Mouse (Mus musculus) effector memory CD4-positive, alpha-beta T cell, adult 5 months (primary cell): ENCODE data around the gene Bub3. TPM values are rescaled to one million over a fixed set of nuclear protein-coding genes. Genes with fewer than 3 reads are reported as not detected.

ENCODE experiments used
- polyA plus RNA-seq: library from polyadenylated mRNA; unstranded; fragments of 100-300 nt; shearing (Covaris generic); gene quantifications from one replicate; pipeline ENCODE4 v1.2.1, GENCODE M21; 2017

Gene Bub3
- 81.2 TPM for polyA plus RNA-seq

DNA sequence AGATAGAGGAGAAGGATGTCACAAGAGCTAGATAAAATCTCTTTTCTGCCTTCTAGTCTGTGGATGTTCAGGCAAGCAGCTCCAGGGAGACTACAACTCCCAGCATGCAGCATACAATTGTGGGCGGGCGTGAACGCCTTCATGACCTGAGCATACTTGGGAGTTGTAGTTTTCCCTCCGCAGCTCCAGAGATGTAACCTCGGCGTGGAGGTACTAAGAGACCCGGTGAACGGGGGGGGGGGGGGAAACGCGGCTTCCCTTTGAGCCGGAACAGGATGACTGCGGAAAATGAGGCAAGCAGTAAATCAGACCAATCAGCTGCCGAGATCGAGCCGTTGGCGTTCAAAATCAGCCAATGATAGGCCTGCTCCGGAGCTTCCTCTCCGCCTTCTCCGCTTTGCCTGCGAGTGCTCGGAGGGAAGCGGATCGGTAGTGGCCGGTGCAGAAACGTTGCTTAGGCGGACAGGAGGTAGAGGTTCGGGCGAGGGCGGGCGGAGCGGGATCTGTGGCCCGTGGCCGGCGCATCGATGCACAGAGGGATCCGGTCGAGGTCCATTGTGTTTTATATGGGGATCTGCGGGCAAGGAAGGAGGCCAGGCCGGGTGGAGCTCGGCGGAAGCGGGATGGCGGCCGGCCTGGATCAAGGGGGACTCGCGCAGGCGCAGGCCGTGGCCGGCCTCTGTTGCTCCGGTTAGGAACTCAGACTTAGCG, at the start of gene Bub3:
TSS of gene Bub3 (plus strand) at position 237 of the 711 bp plus-strand sequence.

DNA sequence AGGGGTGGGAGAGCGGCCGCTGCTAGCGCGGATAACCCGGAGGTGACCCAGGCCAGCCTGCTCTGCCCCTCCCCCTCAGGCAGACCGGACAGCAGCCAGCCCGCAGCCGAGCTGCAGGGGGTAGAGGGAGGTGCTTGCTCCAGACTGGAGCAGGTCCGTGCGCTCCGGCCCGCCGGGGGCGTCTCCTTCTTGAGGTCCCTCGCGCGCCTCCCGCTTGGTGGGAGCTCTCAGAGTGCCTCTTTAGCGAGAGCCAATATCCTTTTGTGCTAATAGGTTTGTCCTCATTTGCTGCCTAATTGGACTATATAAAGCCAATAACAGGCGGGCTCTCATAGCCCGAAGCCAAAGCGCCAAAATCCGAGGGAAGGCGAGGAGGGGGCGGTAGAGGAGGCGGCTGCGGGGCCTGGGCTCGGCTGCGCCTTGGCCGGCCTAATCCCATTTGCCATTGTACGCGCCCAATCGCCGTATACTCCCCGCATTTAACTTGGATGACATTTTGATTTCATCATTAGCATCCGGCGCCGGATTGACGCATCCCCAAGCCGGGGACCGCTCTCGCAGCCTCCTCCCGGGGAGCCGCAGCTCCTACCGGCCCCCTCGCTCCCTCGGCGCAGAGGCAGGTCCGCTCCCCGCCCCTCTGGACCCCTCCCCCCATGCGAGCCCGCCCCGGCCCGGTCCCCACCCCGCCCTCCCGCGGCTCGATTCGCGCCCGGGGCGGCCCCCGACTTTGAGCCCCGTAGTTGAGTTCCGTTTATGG, 17.7 kb upstream of the Bub3 start, which contains the start of gene Hmx3:
TSS of gene Hmx3 (plus strand) at position 753 of the 757 bp plus-strand sequence.

DNA sequence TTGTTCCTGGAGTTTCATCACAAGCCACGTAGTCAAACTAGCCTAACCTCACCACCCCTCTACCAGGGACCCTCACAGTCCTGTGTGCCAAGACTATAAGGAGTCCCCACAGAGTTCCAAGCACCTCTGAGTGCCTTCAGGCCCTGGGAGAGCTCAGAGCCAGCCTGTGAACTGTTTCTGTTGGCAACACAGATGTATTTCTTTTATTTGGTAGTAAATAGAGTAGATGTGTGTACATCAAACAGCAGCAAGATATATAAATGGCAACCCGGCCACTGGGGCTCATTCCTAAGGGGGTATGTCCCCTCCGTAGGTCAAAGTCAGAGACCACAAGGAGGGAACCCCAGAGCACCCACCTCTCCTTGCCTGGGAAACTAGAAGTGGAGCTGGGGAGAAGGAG, 11.5 kb upstream of the Bub3 start, which contains the start of gene Hmx2:
TSS of gene Hmx2 (plus strand) at position 301 of the 400 bp plus-strand sequence.

Other genes with a start within 250 kb of the Bub3 start
- not detected for gene Cuzd1, start 237.9 kb upstream of the Bub3 start, polyA plus RNA-seq
- not detected for gene Fam24b, start 230.7 kb upstream of the Bub3 start, polyA plus RNA-seq
- gene Fam24a, start 226.4 kb upstream of the Bub3 start, polyA plus RNA-seq: not detected
- gene 2310057M21Rik, start 197.5 kb upstream of the Bub3 start, polyA plus RNA-seq: 12.0 TPM
- gene Pstk, start 189.1 kb upstream of the Bub3 start, polyA plus RNA-seq: 31.0 TPM
- gene Ikzf5, start 149.7 kb upstream of the Bub3 start, polyA plus RNA-seq: 31.5 TPM
- 50.6 TPM for gene Acadsb, start 149.6 kb upstream of the Bub3 start, polyA plus RNA-seq
- gene Hmx3, start 17.4 kb upstream of the Bub3 start, polyA plus RNA-seq: not detected
- not detected for gene Hmx2, start 11.4 kb upstream of the Bub3 start, polyA plus RNA-seq